Mouse (Mus musculus) cerebellum, adult 9-10 months (tissue): Measurements from ENCODE around the gene Rgs18.

Source experiments
- DNase-seq: peaks from one replicate; pipeline ENCODE4 v3.0.0; 2022

The Rgs18 gene

GRCm38 (mm10) chr1:144775331-144775730, at the start of gene Rgs18:
TSS of gene Rgs18 (minus strand) at chr1:144775435.
- no peak for DNase-seq

GRCm38 (mm10) chr1:144774394-144774793, 841 bp downstream of the Rgs18 start:
- DNase-seq, result no peak

DNA sequence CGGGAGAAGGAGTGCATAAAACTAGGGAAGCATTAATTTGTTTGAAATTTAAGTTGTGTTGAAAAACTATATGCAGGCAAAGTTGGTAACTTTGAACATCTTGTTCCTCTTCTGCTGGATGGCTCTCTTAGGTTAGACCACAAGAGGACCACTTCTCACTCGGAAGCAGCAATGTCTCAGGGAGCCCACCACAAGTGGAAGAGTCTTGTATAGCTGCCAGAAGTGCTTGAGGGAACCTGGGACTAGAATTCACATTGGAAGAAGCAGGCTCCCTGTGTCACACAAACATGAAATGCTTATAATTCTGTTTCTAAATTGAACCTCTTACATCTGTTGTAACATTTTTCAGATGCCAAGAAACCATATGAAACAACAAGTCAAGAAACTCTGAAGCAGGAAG, 9.0 kb downstream of the Rgs18 start:
- no peak for DNase-seq

GRCm38 (mm10) chr1:144760792-144761191, 14.4 kb downstream of the Rgs18 start:
- no peak for DNase-seq

DNA sequence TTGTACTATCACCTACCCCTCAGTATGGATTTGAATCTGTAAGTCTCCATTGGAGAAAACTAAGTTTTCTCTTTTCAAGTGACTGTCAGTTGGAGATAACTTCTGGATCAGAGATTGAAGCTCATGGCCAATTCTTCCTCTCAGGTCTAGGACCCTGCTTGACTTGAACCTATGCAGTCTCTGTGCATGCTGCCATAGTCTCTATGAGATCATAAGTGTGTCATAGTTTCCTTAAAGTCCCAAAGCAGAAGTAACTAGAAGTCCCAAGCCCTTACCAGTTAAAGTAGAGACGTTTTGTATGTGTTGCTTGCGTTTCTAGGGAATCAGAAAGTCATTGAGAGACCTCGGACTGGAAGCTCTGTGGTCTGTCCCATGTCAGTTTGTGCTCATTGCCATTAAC, 24.5 kb downstream of the Rgs18 start:
- no peak for DNase-seq

- DNase-seq, result no peak
Observed at GRCm38 (mm10) chr1:144746182-144746581, 29.1 kb downstream of the Rgs18 start.

- no peak for DNase-seq
Observed at GRCm38 (mm10) chr1:144737739-144738138, 37.5 kb downstream of the Rgs18 start.

GRCm38 (mm10) chr1:144720736-144721135, 54.5 kb downstream of the Rgs18 start:
- no peak for DNase-seq

- no peak for DNase-seq
Observed at GRCm38 (mm10) chr1:144704373-144704772, 70.9 kb downstream of the Rgs18 start.
